Mouse (Mus musculus) pancreas, adult 10 weeks (tissue): ENCODE results near the gene 1700013H16Rik. TPM values are rescaled to one million over a fixed set of nuclear protein-coding genes. Genes with fewer than 3 reads are reported as not detected.

Experiments
- polyA plus RNA-seq: library from polyadenylated mRNA; stranded (reverse); fragments of 350-450 nt; fragmentation: Illumina TruSeq; extraction: RNeasy Lipid Tissue Mini Kit (QIAGEN cat#74804); gene quantifications from one replicate; pipeline ENCODE4 v1.2.3, GENCODE M21; 2015; ENCODE audit warnings: low read depth, low replicate concordance; ENCODE audit not compliant: insufficient read depth

1700013H16Rik gene
- polyA plus RNA-seq = not detected

DNA sequence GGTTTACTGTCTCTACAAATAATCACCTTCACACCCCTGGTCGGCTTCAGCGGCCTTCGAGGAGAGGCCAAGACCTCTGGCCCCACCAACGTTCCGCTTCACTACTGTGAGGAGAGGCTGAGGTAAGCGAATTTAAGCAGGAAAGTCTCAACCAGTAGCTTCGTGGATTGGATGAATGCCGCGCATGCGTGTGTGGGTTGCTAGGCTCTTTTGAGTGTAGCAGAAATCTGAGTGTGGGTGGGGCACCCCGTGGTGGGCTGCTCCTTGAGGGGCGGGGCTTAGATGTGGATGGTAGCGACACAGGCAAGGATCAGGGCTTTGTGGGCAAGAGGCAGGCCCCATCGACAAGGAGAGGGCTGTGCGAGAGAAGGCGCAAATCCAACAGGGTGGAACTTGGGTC is at the start of gene 1700013H16Rik:
TSS of gene 1700013H16Rik (minus strand) at position 96 of the 400 bp plus-strand sequence.

DNA sequence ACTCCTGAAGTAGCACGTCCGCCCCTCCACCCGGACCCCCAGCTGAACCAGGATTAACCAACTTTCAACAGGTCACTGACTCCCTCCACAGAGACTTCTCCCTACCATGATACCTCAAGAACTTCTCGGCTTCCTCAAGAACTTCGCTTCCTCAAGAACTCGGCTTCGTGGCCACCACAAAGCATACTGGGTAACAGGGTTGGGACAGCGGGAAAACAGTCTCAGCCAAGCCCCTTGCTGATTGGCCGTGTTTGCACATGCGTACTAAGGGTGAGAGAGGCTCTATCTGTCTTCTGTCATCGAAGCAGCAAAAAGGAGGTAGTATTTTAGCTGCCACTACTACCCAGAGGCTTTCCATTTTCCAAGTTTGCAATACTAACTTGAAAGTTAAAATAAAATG is 39.9 kb upstream of the 1700013H16Rik start, which contains the start of gene Xlr:
TSS of gene Xlr (minus strand) at position 188 of the 400 bp plus-strand sequence.

DNA sequence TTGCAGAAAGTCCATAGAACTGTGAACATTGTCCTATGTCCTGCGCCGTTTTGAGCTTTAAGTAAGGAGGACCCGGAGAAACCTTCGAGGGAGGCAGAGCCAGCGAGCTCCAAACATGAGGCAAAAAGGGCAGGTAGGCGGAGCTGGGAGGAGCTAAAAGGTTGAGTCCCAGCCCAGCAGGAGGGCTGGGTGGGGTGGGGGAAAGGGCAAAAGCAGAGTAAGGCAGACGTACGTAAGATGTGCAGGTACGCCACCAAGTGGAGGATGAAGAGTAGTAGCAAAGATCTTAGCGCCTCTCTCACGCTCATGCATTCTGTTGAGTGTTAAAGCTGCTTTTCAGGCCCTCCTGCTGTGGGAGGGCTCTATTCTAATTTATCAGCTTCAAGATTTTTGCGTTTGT is 18.6 kb upstream of the 1700013H16Rik start, which contains the start of gene Zfp36l3:
TSS of gene Zfp36l3 (minus strand) at position 119 of the 400 bp plus-strand sequence.

DNA sequence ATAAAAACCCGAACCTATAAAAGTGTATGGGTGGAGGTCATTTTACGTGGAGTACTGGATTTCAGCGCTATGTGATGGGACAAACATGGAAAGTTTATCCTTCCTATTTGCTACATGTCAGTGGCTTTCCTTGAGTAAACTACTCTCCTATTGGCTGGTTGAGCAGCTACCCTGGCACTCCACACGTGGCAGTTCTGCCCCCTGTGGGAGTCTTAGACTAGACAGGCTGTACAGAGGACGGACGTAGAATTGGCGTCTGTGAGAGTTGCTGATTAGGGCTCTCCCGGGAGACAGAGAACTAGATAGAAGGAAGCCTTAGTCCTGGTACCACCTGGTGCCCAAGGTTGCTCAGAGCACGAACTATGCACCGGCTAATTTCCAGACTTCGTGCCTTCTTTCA is 33.0 kb downstream of the 1700013H16Rik start, which contains the start of gene 4930502E18Rik:
TSS of gene 4930502E18Rik (plus strand) at position 231 of the 400 bp plus-strand sequence.

Other genes with a start within 250 kb of the 1700013H16Rik start
- gene Rtl8c, start 149.8 kb downstream of the 1700013H16Rik start, polyA plus RNA-seq = 9.1 TPM
- gene Gm14597, start 148.9 kb downstream of the 1700013H16Rik start, polyA plus RNA-seq = not detected
- gene Rtl8a, start 114.1 kb downstream of the 1700013H16Rik start, polyA plus RNA-seq = 29.6 TPM
- 24.2 TPM for gene Rtl8b, start 87.4 kb downstream of the 1700013H16Rik start, polyA plus RNA-seq
- gene 4930502E18Rik, start 33.0 kb downstream of the 1700013H16Rik start, polyA plus RNA-seq = not detected
- gene Zfp36l3, start 18.6 kb upstream of the 1700013H16Rik start, polyA plus RNA-seq = not detected
- gene Xlr, start 39.9 kb upstream of the 1700013H16Rik start, polyA plus RNA-seq = not detected